Mouse (Mus musculus): ENCODE measurements at regions not wholly inside any gene's neighbourhood (a gene's known extent, or its start where the extent isn't known, plus 50 kb on each side); places are given as distances from the start of the nearest gene placed in this dataset.

DNA sequence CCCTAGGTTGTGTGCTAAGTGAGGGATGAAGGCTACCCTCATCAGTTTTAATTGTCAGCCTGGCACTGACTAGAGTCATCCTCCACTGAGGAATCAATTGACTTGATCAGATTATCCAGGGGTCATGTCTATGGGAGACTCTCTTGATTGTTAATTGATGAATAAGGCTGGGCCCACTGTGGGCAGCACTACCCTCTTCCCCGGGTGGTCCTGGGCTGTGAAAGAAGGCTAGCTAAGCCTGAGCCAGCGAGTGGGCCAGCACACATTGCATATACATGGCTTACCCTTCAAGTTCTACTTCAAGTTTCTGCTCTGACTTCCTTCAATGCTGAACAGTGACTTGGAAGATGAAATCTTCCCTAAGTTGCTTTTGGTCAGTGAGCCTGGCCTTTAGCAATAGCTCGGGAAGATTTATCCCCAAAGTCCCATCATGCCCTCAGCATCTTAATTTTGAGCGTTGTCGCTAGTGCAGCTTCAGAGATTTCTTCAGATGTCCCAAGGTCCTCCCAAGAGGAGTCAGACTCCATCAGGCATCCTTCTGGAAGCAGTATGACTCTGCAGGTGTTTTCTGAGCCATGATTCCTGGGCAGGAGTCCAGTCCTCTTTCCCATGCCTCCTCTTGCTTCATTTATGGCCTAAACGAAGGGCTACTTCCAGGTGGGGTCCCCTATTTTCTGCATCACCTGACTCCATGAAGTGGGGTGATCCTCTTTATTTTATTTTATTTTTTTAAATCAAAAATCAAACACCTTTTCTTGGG, 55.7 kb upstream of the Ywhaq start:
- H3K27me3 ChIP-seq (ENCODE audit: poor library complexity, severe bottlenecking) = no peaks in the 10 kb centered on the region
- no peaks in the 10 kb centered on the region for H3K4me1 ChIP-seq
- no peak for DNase-seq (ENCODE audit: extremely low spot score, low spot score)
- peaks cover 4% of the 10 kb centered on the region; the same call in 1 of the 2 replicates for H3K9me3 ChIP-seq
- H3K4me3 ChIP-seq = no peak overlapping the region
- 89% methylated on average over 6 of the region's 6 CpGs for WGBS
- H3K27ac ChIP-seq = no peak overlapping the region
- H3K36me3 ChIP-seq (replicated peaks) = no peaks in the 10 kb centered on the region

DNA sequence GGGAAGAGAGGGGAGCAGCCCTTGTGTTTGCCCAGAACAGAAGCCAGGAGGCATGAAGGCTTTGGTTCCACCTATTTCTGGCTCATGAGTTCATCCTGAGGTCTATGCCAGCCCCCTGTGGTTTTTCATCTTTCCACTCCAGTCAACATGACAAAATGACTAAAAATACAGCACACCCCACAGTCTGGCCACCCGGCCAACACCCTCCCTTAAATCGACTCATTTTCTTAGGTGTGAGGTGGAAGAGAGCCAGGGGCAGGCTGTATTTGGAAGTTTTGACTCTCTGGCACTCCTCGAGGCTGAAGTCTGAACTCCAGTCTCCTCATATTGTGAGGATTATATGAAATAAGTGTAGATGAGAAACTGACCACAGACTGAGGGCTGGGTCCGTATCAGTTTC, 55.0 kb upstream of the Ywhaq start:
- Histone ChIP-seq H3K27ac (no peak overlapping the region), H3K9me3 (peaks cover 4% of the 10 kb centered on the region; the same call in 1 of the 2 replicates), H3K4me1 (no peaks in the 10 kb centered on the region), H3K4me3 (no peak overlapping the region), H3K27me3 (ENCODE audit: poor library complexity, severe bottlenecking) (no peaks in the 10 kb centered on the region), H3K36me3 (replicated peaks) (no peaks in the 10 kb centered on the region)
- no peak for DNase-seq (ENCODE audit: extremely low spot score, low spot score)
- WGBS = 74% methylated on average over 4 of the region's 4 CpGs

DNA sequence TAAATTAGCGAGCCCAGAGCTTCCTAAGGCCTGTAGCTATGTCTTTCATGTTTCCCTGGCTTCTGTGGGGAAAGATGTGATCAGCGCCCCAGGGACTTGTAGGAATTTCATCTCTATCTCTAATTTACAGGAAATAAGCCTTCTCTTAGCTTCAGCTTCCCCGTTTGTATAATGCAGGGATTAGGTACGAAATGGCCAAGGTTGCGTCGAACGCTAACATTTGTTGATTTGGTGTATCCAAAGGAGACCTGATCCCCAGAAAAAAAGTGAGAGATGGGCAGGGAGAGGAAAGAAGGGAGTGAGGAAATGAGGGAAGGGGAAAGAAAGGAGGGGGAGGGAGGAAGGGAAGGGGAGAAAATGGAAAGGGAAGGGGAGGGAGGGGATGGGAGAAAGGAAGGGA, 54.5 kb upstream of the Ywhaq start:
- no peaks in the 10 kb centered on the region for H3K4me1 ChIP-seq
- 85% methylated on average over 7 of the region's 7 CpGs for WGBS

DNA sequence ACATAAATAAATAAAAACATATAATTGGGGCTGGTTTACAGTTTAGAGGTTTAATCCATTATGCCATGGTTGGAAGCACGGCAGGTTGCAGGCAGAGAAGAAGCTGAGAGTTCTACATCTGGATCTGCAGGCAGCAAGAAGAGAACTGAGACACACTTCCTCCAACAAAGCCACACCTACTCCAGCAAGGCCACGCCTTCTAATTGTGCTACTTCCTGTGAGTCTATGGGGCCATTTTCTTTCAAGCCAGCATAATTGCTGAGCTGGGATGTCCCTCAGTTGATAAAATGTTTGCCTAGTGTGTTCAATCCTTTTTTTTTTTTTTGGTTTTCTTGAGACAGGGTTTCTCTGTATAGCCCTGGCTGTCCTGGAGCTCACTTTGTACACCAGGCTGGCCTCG, 52.8 kb upstream of the Ywhaq start:
- Histone ChIP-seq H3K27ac (no peak overlapping the region), H3K4me1 (no peaks in the 10 kb centered on the region), H3K27me3 (ENCODE audit: poor library complexity, severe bottlenecking) (no peaks in the 10 kb centered on the region), H3K4me3 (no peak overlapping the region), H3K36me3 (replicated peaks) (no peaks in the 10 kb centered on the region), H3K9me3 (peaks cover 4% of the 10 kb centered on the region; the same call in 1 of the 2 replicates)
- no peak for DNase-seq (ENCODE audit: extremely low spot score, low spot score)
- 87% methylated on average over 3 of the region's 3 CpGs for WGBS

More for the DNA sequence above, 54.5 kb upstream of the Ywhaq start:
- H3K27ac ChIP-seq = no peak overlapping the region
- DNase-seq (ENCODE audit: extremely low spot score, low spot score) = no peak
- H3K27me3 ChIP-seq (ENCODE audit: poor library complexity, severe bottlenecking) = no peaks in the 10 kb centered on the region
- H3K36me3 ChIP-seq (replicated peaks) = no peaks in the 10 kb centered on the region
- peaks cover 4% of the 10 kb centered on the region; the same call in 1 of the 2 replicates for H3K9me3 ChIP-seq
- no peak overlapping the region for H3K4me3 ChIP-seq
